Mouse (Mus musculus): ENCODE measurements around the gene Ptprt. TPM values are rescaled to one million over a fixed set of nuclear protein-coding genes. Genes with fewer than 3 reads are reported as not detected.

Ptprt gene
- 0.03 and 0.05 TPM in 2 replicates for polyA plus RNA-seq (2012; rRNA removed)

GRCm38 (mm10) chr2:162660941-162661386 lies at the start of gene Ptprt:
Gene Ptprt (minus strand): TSS chr2:162661147.
- Histone ChIP-seq H3K4me3 (ENCODE audit: insufficient read depth, low read depth, low read length) (no peak within 1 kb of the TSS), H3K27me3 (replicated peaks; ENCODE audit: control insufficient read depth, insufficient read depth, low read length) (peaks cover 2% of the 10 kb centered on the region; the same call in 1 of the 2 replicates), H3K36me3 (ENCODE audit: control insufficient read depth, insufficient read depth, low read length) (no peaks in the 10 kb centered on the region), H3K27ac (ENCODE audit: insufficient read depth, low read depth, low read length) (no peak within 1 kb of the TSS), H3K4me1 (ENCODE audit: control insufficient read depth, insufficient read depth, low read length) (no peaks in the 10 kb centered on the region)
- WGBS: 3% methylated on average over 69 of the region's 73 CpGs
- TF ChIP-seq POLR2A (IDR thresholded peaks at IDR 0.05; ENCODE audit: low read depth, low read length) (no peak), CTCF (conservative IDR thresholded peaks at IDR 0.05; ENCODE audit: insufficient read depth, insufficient read length, low read depth, low read length) (no peak)
- DNase-seq: no peak

GRCm38 (mm10) chr2:162710443-162710842 lies 49.5 kb upstream of the Ptprt start:
- no peak overlapping the region for H3K27ac ChIP-seq (ENCODE audit: insufficient read depth, low read depth, low read length)
- H3K27me3 ChIP-seq (replicated peaks; ENCODE audit: control insufficient read depth, insufficient read depth, low read length): no peaks in the 10 kb centered on the region
- H3K4me3 ChIP-seq (ENCODE audit: insufficient read depth, low read depth, low read length): no peak overlapping the region
- no peaks in the 10 kb centered on the region for H3K4me1 ChIP-seq (ENCODE audit: control insufficient read depth, insufficient read depth, low read length)
- TF ChIP-seq CTCF (conservative IDR thresholded peaks at IDR 0.05; ENCODE audit: insufficient read depth, insufficient read length, low read depth, low read length): no peak
- no peak for TF ChIP-seq POLR2A (IDR thresholded peaks at IDR 0.05; ENCODE audit: low read depth, low read length)
- no peaks in the 10 kb centered on the region for H3K36me3 ChIP-seq (ENCODE audit: control insufficient read depth, insufficient read depth, low read length)
- WGBS: 84% methylated on average over 2 of the region's 2 CpGs
- no peak for DNase-seq

- no peak overlapping the region for H3K4me3 ChIP-seq (ENCODE audit: insufficient read depth, low read depth, low read length)
- WGBS: 37% methylated on average over 3 of the region's 3 CpGs
- H3K36me3 ChIP-seq (ENCODE audit: control insufficient read depth, insufficient read depth, low read length): no peaks in the 10 kb centered on the region
- peak overlapping the region; percentile 57; the same call in 1 of the 2 replicates for H3K27ac ChIP-seq (ENCODE audit: insufficient read depth, low read depth, low read length)
- TF ChIP-seq CTCF (conservative IDR thresholded peaks at IDR 0.05; ENCODE audit: insufficient read depth, insufficient read length, low read depth, low read length) (no peak), POLR2A (IDR thresholded peaks at IDR 0.05; ENCODE audit: low read depth, low read length) (no peak)
- peak; percentile 92 for DNase-seq
- H3K4me1 ChIP-seq (ENCODE audit: control insufficient read depth, insufficient read depth, low read length): peaks cover 10% of the 10 kb centered on the region; the same call in 1 of the 2 replicates
- no peaks in the 10 kb centered on the region for H3K27me3 ChIP-seq (replicated peaks; ENCODE audit: control insufficient read depth, insufficient read depth, low read length)
Measured at GRCm38 (mm10) chr2:162699691-162700090, 38.7 kb upstream of the Ptprt start.

GRCm38 (mm10) chr2:162699036-162699435 lies 38.1 kb upstream of the Ptprt start:
- Histone ChIP-seq H3K4me1 (ENCODE audit: control insufficient read depth, insufficient read depth, low read length) (peaks cover 10% of the 10 kb centered on the region; the same call in 1 of the 2 replicates), H3K27me3 (replicated peaks; ENCODE audit: control insufficient read depth, insufficient read depth, low read length) (no peaks in the 10 kb centered on the region), H3K4me3 (ENCODE audit: insufficient read depth, low read depth, low read length) (no peak overlapping the region), H3K27ac (ENCODE audit: insufficient read depth, low read depth, low read length) (peak overlapping the region; percentile 81), H3K36me3 (ENCODE audit: control insufficient read depth, insufficient read depth, low read length) (no peaks in the 10 kb centered on the region)
- DNase-seq: peak; percentile 49
- TF ChIP-seq POLR2A (IDR thresholded peaks at IDR 0.05; ENCODE audit: low read depth, low read length): no peak
- no peak for TF ChIP-seq CTCF (conservative IDR thresholded peaks at IDR 0.05; ENCODE audit: insufficient read depth, insufficient read length, low read depth, low read length)

GRCm38 (mm10) chr2:162698068-162698467 lies 37.1 kb upstream of the Ptprt start:
- Histone ChIP-seq H3K27ac (ENCODE audit: insufficient read depth, low read depth, low read length) (no peak overlapping the region), H3K36me3 (ENCODE audit: control insufficient read depth, insufficient read depth, low read length) (no peaks in the 10 kb centered on the region), H3K4me1 (ENCODE audit: control insufficient read depth, insufficient read depth, low read length) (peaks cover 10% of the 10 kb centered on the region; the same call in 1 of the 2 replicates), H3K4me3 (ENCODE audit: insufficient read depth, low read depth, low read length) (no peak overlapping the region), H3K27me3 (replicated peaks; ENCODE audit: control insufficient read depth, insufficient read depth, low read length) (no peaks in the 10 kb centered on the region)
- DNase-seq: no peak
- TF ChIP-seq POLR2A (IDR thresholded peaks at IDR 0.05; ENCODE audit: low read depth, low read length) (no peak), CTCF (conservative IDR thresholded peaks at IDR 0.05; ENCODE audit: insufficient read depth, insufficient read length, low read depth, low read length) (no peak)
- WGBS: 79% methylated on average over 8 of the region's 8 CpGs

GRCm38 (mm10) chr2:162697151-162697550 lies 36.2 kb upstream of the Ptprt start:
- Histone ChIP-seq H3K4me1 (ENCODE audit: control insufficient read depth, insufficient read depth, low read length) (peaks cover 10% of the 10 kb centered on the region; the same call in 1 of the 2 replicates), H3K36me3 (ENCODE audit: control insufficient read depth, insufficient read depth, low read length) (no peaks in the 10 kb centered on the region)
- 77% methylated on average over 10 of the region's 10 CpGs for WGBS

GRCm38 (mm10) chr2:162692143-162692542 lies 31.2 kb upstream of the Ptprt start:
- H3K4me3 ChIP-seq (ENCODE audit: insufficient read depth, low read depth, low read length): no peak overlapping the region
- no peaks in the 10 kb centered on the region for H3K36me3 ChIP-seq (ENCODE audit: control insufficient read depth, insufficient read depth, low read length)
- no peaks in the 10 kb centered on the region for H3K4me1 ChIP-seq (ENCODE audit: control insufficient read depth, insufficient read depth, low read length)
- DNase-seq: no peak
- 93% methylated on average over 12 of the region's 12 CpGs for WGBS
- no peak for TF ChIP-seq POLR2A (IDR thresholded peaks at IDR 0.05; ENCODE audit: low read depth, low read length)
- no peak for TF ChIP-seq CTCF (conservative IDR thresholded peaks at IDR 0.05; ENCODE audit: insufficient read depth, insufficient read length, low read depth, low read length)
- H3K27ac ChIP-seq (ENCODE audit: insufficient read depth, low read depth, low read length): no peak overlapping the region
- H3K27me3 ChIP-seq (replicated peaks; ENCODE audit: control insufficient read depth, insufficient read depth, low read length): no peaks in the 10 kb centered on the region

More at GRCm38 (mm10) chr2:162697151-162697550, 36.2 kb upstream of the Ptprt start:
- Histone ChIP-seq H3K27ac (ENCODE audit: insufficient read depth, low read depth, low read length) (no peak overlapping the region), H3K4me3 (ENCODE audit: insufficient read depth, low read depth, low read length) (no peak overlapping the region), H3K27me3 (replicated peaks; ENCODE audit: control insufficient read depth, insufficient read depth, low read length) (no peaks in the 10 kb centered on the region)
- DNase-seq: no peak
- TF ChIP-seq CTCF (conservative IDR thresholded peaks at IDR 0.05; ENCODE audit: insufficient read depth, insufficient read length, low read depth, low read length): no peak
- TF ChIP-seq POLR2A (IDR thresholded peaks at IDR 0.05; ENCODE audit: low read depth, low read length): no peak

Measured in kidney, adult 2 months (tissue).